Mouse (Mus musculus) limb, embryonic 15.5 days (tissue): ENCODE data around the gene Frem1. TPM values are rescaled to one million over a fixed set of nuclear protein-coding genes. Genes with fewer than 3 reads are reported as not detected.

ENCODE experiments used
- ATAC-seq: fragments of 200-750 bp; cut with Nextera tagmentation; 2 replicates; pipeline ENCODE4 v1.8.0; 2017; ENCODE audit warnings: low read depth, moderate TSS enrichment; ENCODE audit not compliant: insufficient number of reproducible peaks, low FRiP score, low TSS enrichment
- H3K27ac ChIP-seq: fragments of 300-500 bp; sonication (generic); 2 replicates; pipeline ENCODE4 v1.5.1; 2015; ENCODE audit warnings: moderate library complexity, mild to moderate bottlenecking, inconsistent platforms
- H3K27me3 ChIP-seq: fragments of 300-500 bp; sonication (generic); 2 replicates; pipeline ENCODE4 v1.6.1; 2015; ENCODE audit warnings: inconsistent platforms
- H3K36me3 ChIP-seq: fragments of 300-500 bp; sonication (generic); 2 replicates; pipeline ENCODE4 v1.6.1; 2015; ENCODE audit warnings: inconsistent platforms
- H3K4me1 ChIP-seq: fragments of 300-500 bp; sonication (generic); 2 replicates; pipeline ENCODE4 v1.6.1; 2015; ENCODE audit warnings: inconsistent platforms
- H3K4me2 ChIP-seq: fragments of 300-500 bp; sonication (generic); 2 replicates; pipeline ENCODE4 v1.6.1; 2015; ENCODE audit warnings: mild to moderate bottlenecking, inconsistent platforms
- H3K4me3 ChIP-seq: fragments of 300-500 bp; sonication (generic); 2 replicates; pipeline ENCODE4 v1.5.1; 2015; ENCODE audit warnings: mild to moderate bottlenecking, inconsistent platforms
- H3K9ac ChIP-seq: fragments of 300-500 bp; sonication (generic); 2 replicates; pipeline ENCODE4 v1.6.1; 2015; ENCODE audit warnings: inconsistent platforms
- H3K9me3 ChIP-seq: fragments of 300-500 bp; sonication (generic); 2 replicates; pipeline ENCODE4 v1.6.1; 2016; ENCODE audit warnings: inconsistent platforms
- WGBS: fragments of 180-500 bp; shearing (Covaris S2); methylation state at CpG from one replicate; pipeline ENCODE4 v1.1.7; 2015; 5-methylcytosine and 5-hydroxymethylcytosine counted together
- polyA plus RNA-seq: library from polyadenylated mRNA; unstranded; fragments of >200 nt; fragmentation: Nextera tagmentation; extraction: Ambion mirVana; gene quantifications from 2 replicates; pipeline ENCODE4 v1.2.1, GENCODE M21; 2015

The Frem1 gene
- polyA plus RNA-seq, 1 experiment from 2014 or later: 10.0 TPM

DNA sequence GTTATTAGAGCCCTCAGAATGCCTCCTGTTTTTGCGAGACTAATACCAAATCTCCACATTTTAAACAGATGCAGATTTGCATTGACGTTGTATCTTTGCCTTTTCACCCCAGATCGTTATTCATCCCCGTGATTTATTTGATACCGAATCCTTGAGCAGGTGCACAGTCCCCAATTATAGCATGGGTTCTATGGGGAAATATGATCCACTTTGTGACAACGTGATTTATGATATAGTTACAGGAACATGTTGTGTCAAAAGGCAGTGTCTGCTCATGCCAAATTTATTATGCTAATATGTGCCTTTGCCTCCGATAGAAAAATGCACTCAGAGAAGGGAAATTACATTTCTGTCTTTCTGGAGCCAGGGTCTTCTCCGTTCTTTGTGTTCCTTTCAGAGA lies 102.6 kb downstream of the Frem1 start:
- 51% methylated on average over 8 of the region's 8 CpGs for WGBS
- Histone ChIP-seq H3K9ac (no peak overlapping the region), H3K4me3 (no peak overlapping the region), H3K27ac (no peak overlapping the region), H3K36me3 (no peaks in the 10 kb centered on the region), H3K27me3 (no peaks in the 10 kb centered on the region), H3K4me1 (no peaks in the 10 kb centered on the region), H3K9me3 (no peaks in the 10 kb centered on the region), H3K4me2 (no peak overlapping the region)
- no peak for ATAC-seq

DNA sequence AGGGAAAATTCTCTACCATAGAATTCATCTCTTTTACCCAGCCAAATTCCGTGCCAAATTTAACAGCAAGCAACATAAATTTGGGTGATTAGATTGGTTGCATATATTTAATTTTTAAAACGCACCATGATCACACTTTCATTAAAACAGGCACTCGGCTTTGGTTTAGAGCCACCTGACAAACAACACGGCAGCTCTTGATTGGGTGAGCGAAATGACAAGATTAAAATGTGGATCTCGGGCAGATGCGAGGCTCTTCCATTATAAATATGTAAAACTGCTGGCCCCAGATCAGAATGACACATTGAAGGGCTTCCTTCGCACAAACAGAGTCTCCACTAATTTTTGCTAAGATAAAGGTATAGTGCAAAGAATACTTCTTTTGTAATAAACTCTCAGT lies 105.4 kb downstream of the Frem1 start:
- no peaks in the 10 kb centered on the region for H3K36me3 ChIP-seq
- no peaks in the 10 kb centered on the region for H3K4me1 ChIP-seq
- no peaks in the 10 kb centered on the region for H3K9me3 ChIP-seq
- 91% methylated on average over 8 of the region's 8 CpGs for WGBS
- H3K4me3 ChIP-seq: no peak overlapping the region
- ATAC-seq: no peak
- no peak overlapping the region for H3K4me2 ChIP-seq
- H3K27me3 ChIP-seq: no peaks in the 10 kb centered on the region
- no peak overlapping the region for H3K27ac ChIP-seq
- H3K9ac ChIP-seq: no peak overlapping the region

DNA sequence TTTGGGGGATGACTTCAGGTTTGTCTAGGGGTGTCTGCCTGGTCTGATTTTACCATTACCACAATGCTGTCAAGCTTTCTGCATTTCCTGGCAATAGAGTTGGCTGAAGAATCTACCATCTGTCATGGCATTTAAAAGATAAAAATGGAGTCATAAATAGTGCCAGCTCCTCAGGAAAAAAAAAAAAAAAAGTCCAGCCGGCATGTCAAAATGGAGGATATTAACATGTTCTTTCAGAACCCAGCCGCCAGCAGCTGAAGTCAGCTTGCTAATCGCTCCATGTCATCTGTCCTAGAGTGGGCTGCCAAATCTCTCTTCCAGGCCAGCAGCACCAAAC lies 105.9 kb downstream of the Frem1 start:
- H3K27me3 ChIP-seq: no peaks in the 10 kb centered on the region

GRCm38 (mm10) chr4:82945572-82946275 lies 106.4 kb downstream of the Frem1 start:
- H3K36me3 ChIP-seq: no peaks in the 10 kb centered on the region
- WGBS: 80% methylated on average over 9 of the region's 9 CpGs
- H3K27me3 ChIP-seq: no peaks in the 10 kb centered on the region

More for the DNA sequence above, 105.9 kb downstream of the Frem1 start:
- no peak overlapping the region for H3K4me2 ChIP-seq
- no peaks in the 10 kb centered on the region for H3K36me3 ChIP-seq
- H3K4me3 ChIP-seq: no peak overlapping the region
- no peak overlapping the region for H3K9ac ChIP-seq
- no peak overlapping the region for H3K27ac ChIP-seq
- H3K9me3 ChIP-seq: no peaks in the 10 kb centered on the region
- 74% methylated on average over 3 of the region's 3 CpGs for WGBS
- no peak for ATAC-seq
- no peaks in the 10 kb centered on the region for H3K4me1 ChIP-seq

DNA sequence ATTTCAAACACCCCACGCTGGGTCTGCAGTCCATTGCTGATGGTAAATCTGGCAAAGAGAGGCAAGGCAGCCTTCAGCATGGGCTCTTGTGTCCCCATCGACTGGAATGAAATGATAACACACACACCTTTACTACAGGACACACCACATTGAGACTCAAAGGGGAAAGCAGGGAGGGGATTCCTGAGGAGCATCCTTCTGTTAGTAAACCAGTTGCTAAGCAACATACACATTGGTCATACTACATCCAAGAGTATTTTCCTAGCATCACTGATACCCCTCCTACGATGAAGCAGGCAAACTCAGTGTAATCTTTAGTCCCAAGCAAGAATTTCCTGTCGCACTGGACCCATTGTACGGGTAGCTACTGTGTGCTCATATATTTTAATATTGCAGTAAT lies 111.5 kb downstream of the Frem1 start:
- WGBS: 87% methylated on average over 5 of the region's 5 CpGs
- no peak overlapping the region for H3K27ac ChIP-seq
- no peak overlapping the region for H3K4me3 ChIP-seq
- H3K27me3 ChIP-seq: no peaks in the 10 kb centered on the region
- H3K9me3 ChIP-seq: no peaks in the 10 kb centered on the region
- peaks cover 3% of the 10 kb centered on the region; the same call in 1 of the 2 replicates for H3K36me3 ChIP-seq
- no peak overlapping the region for H3K4me2 ChIP-seq
- H3K9ac ChIP-seq: no peak overlapping the region
- no peaks in the 10 kb centered on the region for H3K4me1 ChIP-seq
- ATAC-seq: no peak

More at GRCm38 (mm10) chr4:82945572-82946275, 106.4 kb downstream of the Frem1 start:
- no peak overlapping the region for H3K4me3 ChIP-seq
- no peak overlapping the region for H3K9ac ChIP-seq
- no peak for ATAC-seq
- H3K4me1 ChIP-seq: no peaks in the 10 kb centered on the region
- H3K27ac ChIP-seq: no peak overlapping the region
- H3K9me3 ChIP-seq: no peaks in the 10 kb centered on the region
- no peak overlapping the region for H3K4me2 ChIP-seq

DNA sequence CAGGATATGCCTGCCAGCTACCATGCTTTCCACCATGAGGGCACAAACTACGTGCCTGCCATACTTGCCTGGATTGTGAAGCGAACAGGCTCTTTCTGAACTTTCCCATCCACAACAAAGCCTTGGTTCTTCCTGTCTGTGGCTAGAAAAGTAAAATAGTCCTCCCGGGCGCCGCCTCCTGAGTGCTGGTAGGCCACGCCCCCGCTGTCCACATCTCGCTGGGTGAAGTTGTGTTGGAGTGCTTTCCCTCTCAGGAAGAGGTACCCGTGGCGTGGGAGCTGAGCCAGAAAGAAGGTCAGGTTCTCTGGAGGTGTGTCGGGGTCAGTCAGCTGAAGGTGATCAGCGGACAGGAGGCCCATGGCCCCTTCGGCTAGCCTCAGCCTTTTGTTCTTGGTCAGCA lies 111.9 kb downstream of the Frem1 start:
- Histone ChIP-seq H3K9me3 (no peaks in the 10 kb centered on the region), H3K36me3 (peaks cover 3% of the 10 kb centered on the region; the same call in 1 of the 2 replicates), H3K27me3 (no peaks in the 10 kb centered on the region), H3K4me1 (no peaks in the 10 kb centered on the region), H3K27ac (no peak overlapping the region), H3K9ac (no peak overlapping the region), H3K4me3 (no peak overlapping the region), H3K4me2 (no peak overlapping the region)
- 85% methylated on average over 13 of the region's 13 CpGs for WGBS
- ATAC-seq: no peak

DNA sequence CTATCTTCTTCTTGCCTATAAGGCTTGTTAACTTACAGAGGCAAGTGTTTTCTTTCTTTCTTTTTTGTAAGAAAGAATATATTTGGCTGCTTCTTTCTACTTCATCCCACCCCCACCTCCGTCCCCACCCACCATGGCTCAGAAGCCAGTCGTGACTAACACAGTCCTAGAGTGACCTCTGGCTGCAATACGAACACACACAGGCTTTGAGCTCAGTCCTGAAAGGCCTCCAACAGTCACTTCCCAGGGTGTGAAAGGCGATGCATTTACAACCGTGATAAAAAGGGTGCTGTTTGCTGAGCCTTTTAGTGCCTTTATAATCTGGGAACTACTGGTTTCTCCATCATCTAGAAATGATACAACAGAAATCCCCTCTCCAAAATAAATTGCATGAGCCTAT lies 117.8 kb downstream of the Frem1 start:
- 13% methylated on average over 5 of the region's 5 CpGs for WGBS
- no peaks in the 10 kb centered on the region for H3K27me3 ChIP-seq
- H3K36me3 ChIP-seq: no peaks in the 10 kb centered on the region
- no peaks in the 10 kb centered on the region for H3K9me3 ChIP-seq
- H3K27ac ChIP-seq: no peak overlapping the region
- ATAC-seq: 0 out of 2 replicates have a peak, but pooled peaks have one; percentile 71
- no peak overlapping the region for H3K9ac ChIP-seq
- peak overlapping the region; percentile 37; the same call in 1 of the 2 replicates for H3K4me2 ChIP-seq
- peaks cover 3% of the 10 kb centered on the region; the same call in 1 of the 2 replicates for H3K4me1 ChIP-seq
- no peak overlapping the region for H3K4me3 ChIP-seq

- peak overlapping the region; percentile 37 for H3K4me2 ChIP-seq
- 10% methylated on average over 14 of the region's 14 CpGs for WGBS
Observed at GRCm38 (mm10) chr4:82933698-82934210, 118.4 kb downstream of the Frem1 start.

GRCm38 (mm10) chr4:82930079-82930478 lies 122.1 kb downstream of the Frem1 start:
- no peak overlapping the region for H3K4me2 ChIP-seq
- 74% methylated on average over 5 of the region's 5 CpGs for WGBS
- no peaks in the 10 kb centered on the region for H3K36me3 ChIP-seq
- H3K27ac ChIP-seq: no peak overlapping the region
- H3K9me3 ChIP-seq: no peaks in the 10 kb centered on the region
- H3K27me3 ChIP-seq: no peaks in the 10 kb centered on the region
- ATAC-seq: no peak
- no peak overlapping the region for H3K9ac ChIP-seq
- H3K4me1 ChIP-seq: peaks cover 3% of the 10 kb centered on the region; the same call in 1 of the 2 replicates
- H3K4me3 ChIP-seq: no peak overlapping the region

More at GRCm38 (mm10) chr4:82933698-82934210, 118.4 kb downstream of the Frem1 start:
- Histone ChIP-seq H3K36me3 (no peaks in the 10 kb centered on the region), H3K9me3 (no peaks in the 10 kb centered on the region), H3K4me3 (peak overlapping the region; percentile 25), H3K27me3 (no peaks in the 10 kb centered on the region), H3K27ac (peak overlapping the region; percentile 54; the same call in 1 of the 2 replicates), H3K9ac (no peak overlapping the region), H3K4me1 (peaks cover 3% of the 10 kb centered on the region; the same call in 1 of the 2 replicates)
- no peak for ATAC-seq

GRCm38 (mm10) chr4:82921962-82922361 lies 130.2 kb downstream of the Frem1 start:
- no peaks in the 10 kb centered on the region for H3K27me3 ChIP-seq
- no peak overlapping the region for H3K9ac ChIP-seq
- no peak overlapping the region for H3K4me3 ChIP-seq
- no peak for ATAC-seq
- H3K4me1 ChIP-seq: no peaks in the 10 kb centered on the region
- no peak overlapping the region for H3K27ac ChIP-seq
- 0 out of 2 replicates have a peak, but pooled peaks cover 2% of the 10 kb centered on the region for H3K36me3 ChIP-seq
- no peaks in the 10 kb centered on the region for H3K9me3 ChIP-seq
- 57% methylated on average over 4 of the region's 4 CpGs for WGBS
- no peak overlapping the region for H3K4me2 ChIP-seq

DNA sequence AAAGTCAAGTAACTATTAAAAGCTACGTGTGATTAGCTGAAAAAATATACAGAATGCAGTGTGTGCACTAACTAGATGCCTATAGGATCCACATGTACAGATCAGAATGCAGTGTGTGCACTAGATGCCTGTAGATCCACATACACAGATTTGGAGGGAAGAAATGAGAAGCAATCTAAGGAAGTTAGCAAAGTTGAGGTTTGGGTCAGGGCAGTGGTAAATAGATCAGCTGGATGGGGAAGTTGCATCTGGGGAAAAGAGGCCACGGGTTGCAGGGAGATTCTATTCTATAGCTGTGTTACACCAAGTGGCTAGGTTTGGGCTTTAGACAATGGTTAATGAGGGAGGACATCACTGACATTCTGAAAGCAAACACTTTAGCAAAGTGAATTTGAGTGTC lies 133.5 kb downstream of the Frem1 start:
- Histone ChIP-seq H3K4me3 (no peak overlapping the region), H3K36me3 (no peaks in the 10 kb centered on the region), H3K9ac (no peak overlapping the region), H3K4me2 (no peak overlapping the region), H3K9me3 (no peaks in the 10 kb centered on the region), H3K27ac (no peak overlapping the region), H3K4me1 (peaks cover 8% of the 10 kb centered on the region), H3K27me3 (no peaks in the 10 kb centered on the region)
- ATAC-seq: no peak
- 71% methylated on average over 2 of the region's 2 CpGs for WGBS

GRCm38 (mm10) chr4:82916678-82917050 lies 135.5 kb downstream of the Frem1 start:
- WGBS: 36% methylated on average over 5 of the region's 5 CpGs
- Histone ChIP-seq H3K4me2 (no peak overlapping the region), H3K9me3 (no peaks in the 10 kb centered on the region), H3K36me3 (no peaks in the 10 kb centered on the region), H3K9ac (no peak overlapping the region), H3K4me3 (no peak overlapping the region), H3K4me1 (peaks cover 8% of the 10 kb centered on the region), H3K27me3 (no peaks in the 10 kb centered on the region), H3K27ac (no peak overlapping the region)
- no peak for ATAC-seq
